Mouse (Mus musculus): ENCODE measurements at regions not wholly inside any gene's neighbourhood (a gene's known extent, or its start where the extent isn't known, plus 50 kb on each side); places are given as distances from the start of the nearest gene placed in this dataset.

- TF ChIP-seq CTCF (IDR thresholded peaks at IDR 0.05; ENCODE audit: extremely low read depth, insufficient read length, insufficient replicate concordance, low read depth, low read length) (no peak), POLR2A (IDR thresholded peaks at IDR 0.05; ENCODE audit: low read depth, low read length) (no peak)
Measured at GRCm38 (mm10) chr8:92747951-92748350, 73.9 kb downstream of the Irx6 start.
